In genomic region chr4:134724974-134725373, GRCm38 (mm10) we compare ENCODE assay signal across 21 mouse cellular contexts. TPM values are rescaled to one million over a fixed set of nuclear protein-coding genes. Genes with fewer than 3 reads are reported as not detected.
DNase-seq lines count a peak whose midpoint lies in the region; ATAC-seq and TF ChIP-seq lines count a peak whose summit lies in the region.
"Had no signal": no experiment of that assay in that cellular context is flagged by ENCODE, and none has a peak within 500 bp of the region (broad histone marks: within the 10 kb centered on the region; RNA-seq: fewer than 3 reads in every experiment).

No protein-coding gene starts in this region.

- H3K4me3 ChIP-seq in intestine, embryonic 15.5 days (replicated peaks) = no peak overlapping the region
- H3K4me3 ChIP-seq in intestine, postnatal 0 days (ENCODE audit: low read depth, low read length) = no peak overlapping the region
- no peak overlapping the region for H3K4me3 ChIP-seq in liver, embryonic 12.5 days
- H3K4me3 ChIP-seq: forebrain, embryonic 12.5 days; limb, embryonic 10.5 days; midbrain, embryonic 10.5 days had no signal

- peaks cover 11% of the 10 kb centered on the region for H3K4me1 ChIP-seq in intestine, embryonic 15.5 days (replicated peaks)
- H3K4me1 ChIP-seq in intestine, postnatal 0 days (replicated peaks; ENCODE audit: control insufficient read depth, insufficient read depth, low read length) = peaks cover 2% of the 10 kb centered on the region; the same call in 1 of the 2 replicates
- peaks cover 42% of the 10 kb centered on the region for H3K4me1 ChIP-seq in liver, embryonic 12.5 days

- H3K9me3 ChIP-seq in intestine, embryonic 15.5 days = no peaks in the 10 kb centered on the region
- no peaks in the 10 kb centered on the region for H3K9me3 ChIP-seq in intestine, postnatal 0 days (ENCODE audit: control insufficient read depth)
- H3K9me3 ChIP-seq in liver, embryonic 12.5 days (replicated peaks) = no peaks in the 10 kb centered on the region
- H3K9me3 ChIP-seq: forebrain, embryonic 12.5 days; limb, embryonic 10.5 days; midbrain, embryonic 10.5 days had no signal

- H3K27ac ChIP-seq in intestine, embryonic 15.5 days = peak overlapping the region; percentile 40; the same call in 1 of the 2 replicates
- no peak overlapping the region for H3K27ac ChIP-seq in intestine, postnatal 0 days (ENCODE audit: low read depth, low read length)
- 0 out of 2 replicates have a peak overlapping the region, but pooled peaks have one; percentile 27 for H3K27ac ChIP-seq in liver, embryonic 12.5 days
- H3K27ac ChIP-seq: forebrain, embryonic 12.5 days; limb, embryonic 10.5 days; macrophage; midbrain, embryonic 10.5 days had no signal

- 31% methylated on average over 4 of the region's 4 CpGs for WGBS in intestine, embryonic 15.5 days
- 31% methylated on average over 4 of the region's 4 CpGs for WGBS in intestine, postnatal 0 days
- WGBS in liver, embryonic 12.5 days (ENCODE audit: insufficient replicate concordance) = 46% methylated on average over 4 of the region's 4 CpGs

- ATAC-seq in intestine, embryonic 15.5 days = no peak
- no peak for ATAC-seq in intestine, postnatal 0 days
- no peak for ATAC-seq in liver, embryonic 12.5 days
- ATAC-seq: activated CD4-positive, CD25-positive, alpha-beta regulatory T cell, adult 4 months; hindbrain, embryonic 16.5 days had no signal

- no peak overlapping the region for H3K4me2 ChIP-seq in intestine, embryonic 15.5 days (replicated peaks)
- no peak overlapping the region for H3K4me2 ChIP-seq in intestine, postnatal 0 days (replicated peaks; ENCODE audit: low read depth)
- no peak overlapping the region for H3K4me2 ChIP-seq in liver, embryonic 12.5 days
- H3K4me2 ChIP-seq: forebrain, embryonic 12.5 days; liver, embryonic 11.5 days had no signal

- no peaks in the 10 kb centered on the region for H3K36me3 ChIP-seq in intestine, embryonic 15.5 days
- no peaks in the 10 kb centered on the region for H3K36me3 ChIP-seq in intestine, postnatal 0 days (ENCODE audit: control insufficient read depth, insufficient read depth)
- H3K36me3 ChIP-seq in liver, embryonic 12.5 days = no peaks in the 10 kb centered on the region
- H3K36me3 ChIP-seq: forebrain, embryonic 12.5 days; limb, embryonic 10.5 days; midbrain, embryonic 10.5 days had no signal

- 0 out of 2 replicates have a peak overlapping the region, but pooled peaks have one; percentile 8 for H3K9ac ChIP-seq in intestine, embryonic 15.5 days
- H3K9ac ChIP-seq in intestine, postnatal 0 days (ENCODE audit: low read depth, low read length) = no peak overlapping the region
- H3K9ac ChIP-seq in liver, embryonic 12.5 days = no peak overlapping the region
- H3K9ac ChIP-seq: forebrain, embryonic 12.5 days had no signal

- no peak for TF ChIP-seq CTCF in intestine, postnatal 0 days (IDR thresholded peaks at IDR 0.05; ENCODE audit: low read depth)

- H3K27me3 ChIP-seq in intestine, embryonic 15.5 days (replicated peaks) = no peaks in the 10 kb centered on the region
- no peaks in the 10 kb centered on the region for H3K27me3 ChIP-seq in intestine, postnatal 0 days (replicated peaks; ENCODE audit: control insufficient read depth, insufficient read depth, low read length)
- no peaks in the 10 kb centered on the region; the same call in 1 of the 2 replicates for H3K27me3 ChIP-seq in liver, embryonic 12.5 days (replicated peaks)

- DNase-seq in liver = no peak
- DNase-seq in ZHBTc4 (ENCODE audit: low read depth, low spot score) = peak; percentile 55
- DNase-seq in yolk sac, embryonic 10.5 days (ENCODE audit: low spot score) = peak; percentile 32
- no peak for DNase-seq in cerebellum, postnatal 4 days (ENCODE audit: low spot score in 2 of 2)
- DNase-seq: adrenal gland, postnatal 10 days; cerebellum, adult 9-10 months; gastrocnemius, postnatal 10 days; heart, adult 11 months; heart, postnatal 36 days; kidney, adult 9 months; right cerebral cortex, postnatal 25 days had no signal

RNA-seq across cellular contexts. Expression of gene Man1c1, which starts 20.9 kb away (rescaled TPM):
- 3.0 TPM in 2 replicates for polyA plus RNA-seq in intestine, embryonic 15.5 days (2015; fragmentation: Nextera tagmentation; extraction: Ambion mirVana)
- polyA plus RNA-seq in intestine, postnatal 0 days (2015; fragmentation: Nextera tagmentation; extraction: Ambion mirVana) = 1.7 TPM in 2 replicates
- polyA plus RNA-seq in liver, embryonic 12.5 days (2016; fragmentation: Nextera tagmentation; extraction: Ambion mirVana) = 3.2 and 3.5 TPM in 2 replicates

RNA-seq across cellular contexts. Expression of gene Ldlrap1, which starts 42.9 kb away (rescaled TPM):
- polyA plus RNA-seq in intestine, embryonic 15.5 days (2015; fragmentation: Nextera tagmentation; extraction: Ambion mirVana) = 15.9 and 18.6 TPM in 2 replicates
- 18.0 and 18.1 TPM in 2 replicates for polyA plus RNA-seq in intestine, postnatal 0 days (2015; fragmentation: Nextera tagmentation; extraction: Ambion mirVana)
- polyA plus RNA-seq in liver, embryonic 12.5 days (2016; fragmentation: Nextera tagmentation; extraction: Ambion mirVana) = 26.4 and 28.2 TPM in 2 replicates

Comparison
In these comparisons a context has a peak if more than half of its experiments do, and no peak if none do; other contexts are left out.
1. DNase-seq: peak in ZHBTc4 (single experiment) and yolk sac, embryonic 10.5 days (single experiment); none in liver (single experiment) and cerebellum, postnatal 4 days (0 of 2).